Mouse (Mus musculus): ENCODE results near the gene Fbxo27.

GRCm38 (mm10) chr7:28719650-28720049 is 27.0 kb downstream of the Fbxo27 start:
- TF ChIP-seq POLR2A (IDR thresholded peaks at IDR 0.05; ENCODE audit: low read depth, low read length) (no peak), CTCF (IDR thresholded peaks at IDR 0.05; ENCODE audit: extremely low read depth, insufficient read length, insufficient replicate concordance, low read depth, low read length) (no peak)
